Mouse (Mus musculus) heart, adult 2 months (tissue): ENCODE data around the gene Hist2h2ab. TPM values are rescaled to one million over a fixed set of nuclear protein-coding genes. Genes with fewer than 3 reads are reported as not detected.
A peak's percentile ranks its signal among the peaks of the same experiment; 100 is the strongest.
"Not testable (repeated sequence)": the region's sequence is repeated elsewhere in the genome, so short reads cannot be mapped to it uniquely, and the experiment has no call there.

Experiments
- DNase-seq, 2 experiments: peaks; one replicate each; pipeline ENCODE4 v3.0.0; 2021
- H3K27ac ChIP-seq: fragments of 200-600 bp; 2 replicates; pipeline ENCODE4 v1.8.1; 2022
- H3K27me3 ChIP-seq: fragments of 200-500 bp; 2 replicates; pipeline ENCODE4 v1.6.1; 2012; ENCODE audit warnings: mild to moderate bottlenecking, low read length, inconsistent platforms, mixed read lengths; ENCODE audit not compliant: control insufficient read depth, insufficient read depth
- H3K36me3 ChIP-seq: fragments of 200-500 bp; 2 replicates; pipeline ENCODE4 v1.6.1; 2012; ENCODE audit warnings: low read length, inconsistent platforms; ENCODE audit not compliant: control insufficient read depth, insufficient read depth
- H3K4me1 ChIP-seq: fragments of 200-500 bp; 2 replicates; pipeline ENCODE4 v1.6.1; 2011; ENCODE audit warnings: low read length; ENCODE audit not compliant: control insufficient read depth, insufficient read depth
- H3K4me3 ChIP-seq: fragments of 200-600 bp; 2 replicates; pipeline ENCODE4 v1.8.1; 2022
- H3K79me2 ChIP-seq: fragments of 200-500 bp; replicated peaks from 2 replicates; pipeline ENCODE4 v1.6.1; 2012; ENCODE audit warnings: mild to moderate bottlenecking, inconsistent platforms, low read length, moderate library complexity, mixed read lengths; ENCODE audit not compliant: control insufficient read depth, insufficient read depth
- H3K9ac ChIP-seq: fragments of 200-500 bp; 2 replicates; pipeline ENCODE4 v1.6.1; 2012; ENCODE audit warnings: low read depth, mild to moderate bottlenecking, control low read depth, inconsistent platforms, low read length, mixed read lengths
- CTCF ChIP-seq: fragments of 200-600 bp; IDR thresholded peaks from 2 replicates; pipeline ENCODE4 v1.8.1; 2022; ENCODE audit warnings: antibody characterized with exemption, mild to moderate bottlenecking, moderate library complexity
- EP300 ChIP-seq: fragments of 200-500 bp; IDR thresholded peaks from 2 replicates; pipeline ENCODE4 v1.6.1; 2011; ENCODE audit warnings: low read depth, low read length, control low read depth; ENCODE audit not compliant: insufficient read depth
- POLR2A ChIP-seq: fragments of 200-500 bp; IDR thresholded peaks from 2 replicates; pipeline ENCODE4 v1.6.1; 2011; ENCODE audit warnings: mild to moderate bottlenecking, low read depth, low read length, control low read depth; ENCODE audit not compliant: insufficient read depth
- WGBS: fragments of 180-500 bp; shearing (Covaris S2); methylation state at CpG from one replicate; pipeline ENCODE4 v1.1.7; 2018; 5-methylcytosine and 5-hydroxymethylcytosine counted together
- intact Hi-C: fragments of 180-260 bp; cut with DNase I; formaldehyde crosslinking; loops from one replicate; pipeline ENCODE4 v1.15.1; 2025
- polyA plus RNA-seq: library from polyadenylated mRNA; depleted of rRNA; stranded (reverse); fragments of >200 nt; gene quantifications from 2 replicates; pipeline ENCODE4 v1.2.3, GENCODE M21; 2012
- total RNA-seq, 2 experiments: library from RNA; stranded (reverse); gene quantifications; 2 replicates each; pipeline ENCODE4 v1.2.3; 2021

Gene Hist2h2ab
- total and polyA plus RNA-seq, 3 experiments, result 0.35 to 2.0 (median 1.9) TPM

- 79% methylated on average over 9 of the region's 9 CpGs for WGBS
- intact Hi-C loops, result no loop called here
- DNase-seq, result no peak
- TF ChIP-seq POLR2A (no peak), CTCF (no peak), EP300 (no peak)
- H3K27ac ChIP-seq, result peak overlapping the region; percentile 89
- H3K79me2 ChIP-seq, result no peaks in the 10 kb centered on the region
- H3K9ac ChIP-seq, result no peak overlapping the region
- H3K4me3 ChIP-seq, result peak overlapping the region; percentile 44
- peaks cover 9% of the 10 kb centered on the region for H3K4me1 ChIP-seq
- no peaks in the 10 kb centered on the region for H3K27me3 ChIP-seq
- H3K36me3 ChIP-seq, result peaks cover 8% of the 10 kb centered on the region
Observed at GRCm38 (mm10) chr3:96240799-96241197, 21.1 kb downstream of the Hist2h2ab start.

GRCm38 (mm10) chr3:96243921-96244572 lies 24.4 kb downstream of the Hist2h2ab start:
- peak; percentile 10; the same call in 1 of the 2 replicates for TF ChIP-seq POLR2A
- no peak for TF ChIP-seq EP300
- no peak for TF ChIP-seq CTCF
- H3K4me1 ChIP-seq, result peaks cover 9% of the 10 kb centered on the region
- peak in 1 of 2 experiments; percentile 24 for DNase-seq
- H3K36me3 ChIP-seq, result peaks cover 10% of the 10 kb centered on the region
- H3K27me3 ChIP-seq, result no peaks in the 10 kb centered on the region
- peak overlapping the region; percentile 100 for H3K27ac ChIP-seq
- intact Hi-C loops, result loop anchor here (2.0 kb wide), 1 partner anchor 19 kb away; the partner anchor contains the start of gene Hist2h4
- H3K9ac ChIP-seq, result peak overlapping the region; percentile 72
- H3K4me3 ChIP-seq, result no peak overlapping the region; the same call in none of the 2 replicates
- no peaks in the 10 kb centered on the region for H3K79me2 ChIP-seq
- 66% methylated on average over 7 of the region's 7 CpGs for WGBS

GRCm38 (mm10) chr3:96245003-96245886 lies 25.6 kb downstream of the Hist2h2ab start, which contains the start of gene Hist2h2aa1:
TSS of gene Hist2h2aa1 (plus strand) at chr3:96245497.
- H3K27ac ChIP-seq, result peak within 1 kb of the TSS; percentile 100
- H3K4me3 ChIP-seq, result peak within 1 kb of the TSS; percentile 87
- WGBS, result under 1% methylated on average over 41 of the region's 88 CpGs
- peak; percentile 92 to 93 for DNase-seq
- intact Hi-C loops, H3K79me2 ChIP-seq, H3K36me3 ChIP-seq, H3K27me3 ChIP-seq, H3K4me1 ChIP-seq: not testable (repeated sequence)
- TF ChIP-seq POLR2A (peak; percentile 91), EP300 (peak; percentile 39; the same call in 1 of the 2 replicates)
- peak within 1 kb of the TSS; percentile 93 for H3K9ac ChIP-seq

- intact Hi-C loops, H3K36me3 ChIP-seq, DNase-seq, H3K27ac ChIP-seq, H3K27me3 ChIP-seq, H3K4me1 ChIP-seq, H3K79me2 ChIP-seq: not testable (repeated sequence)
- H3K9ac ChIP-seq, result peak overlapping the region; percentile 78
- peak overlapping the region; percentile 30; the same call in 1 of the 2 replicates for H3K4me3 ChIP-seq
- under 1% methylated on average over 10 of the region's 21 CpGs for WGBS
Observed at GRCm38 (mm10) chr3:96246018-96246417, 26.4 kb downstream of the Hist2h2ab start.

DNA sequence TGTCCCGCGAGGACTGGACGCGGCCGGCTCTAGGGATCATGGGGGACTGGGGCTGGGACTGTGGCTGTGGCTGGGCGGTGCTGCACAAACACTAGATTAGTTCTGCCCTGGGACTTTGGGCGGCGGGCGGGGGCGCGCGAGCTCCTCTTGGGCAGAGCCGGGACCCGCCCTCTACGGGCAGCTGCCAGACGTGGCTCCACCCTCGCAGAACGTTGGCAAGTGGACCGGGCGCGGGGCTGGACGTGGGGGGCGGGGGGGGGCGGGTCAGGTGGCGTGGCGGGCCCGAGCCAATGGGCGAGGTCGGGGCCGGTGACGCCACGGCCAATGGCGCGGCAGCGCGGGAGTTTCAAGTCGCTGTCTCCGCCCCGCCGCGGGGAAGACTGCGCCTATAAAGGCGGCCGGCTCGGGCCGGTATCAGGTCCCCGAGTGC lies 26.8 kb downstream of the Hist2h2ab start, which contains the start of gene Hist2h3c1:
Gene Hist2h3c1 (plus strand): TSS at position 259 of the 430 bp plus-strand sequence.
- Histone ChIP-seq H3K4me3 (peak within 1 kb of the TSS; percentile 30; the same call in 1 of the 2 replicates), H3K9ac (peak within 1 kb of the TSS; percentile 78)
- DNase-seq, result peak in 1 of 2 experiments; percentile 25
- H3K4me1 ChIP-seq, H3K27ac ChIP-seq, H3K79me2 ChIP-seq, intact Hi-C loops, H3K36me3 ChIP-seq, H3K27me3 ChIP-seq: not testable (repeated sequence)
- 0% methylated on average over 5 of the region's 47 CpGs for WGBS
